Mouse (Mus musculus): ENCODE data around the gene Fam69a.
"Not testable (repeated sequence)": the region's sequence is repeated elsewhere in the genome, so short reads cannot be mapped to it uniquely, and the experiment has no call there.

Fam69a gene

DNA sequence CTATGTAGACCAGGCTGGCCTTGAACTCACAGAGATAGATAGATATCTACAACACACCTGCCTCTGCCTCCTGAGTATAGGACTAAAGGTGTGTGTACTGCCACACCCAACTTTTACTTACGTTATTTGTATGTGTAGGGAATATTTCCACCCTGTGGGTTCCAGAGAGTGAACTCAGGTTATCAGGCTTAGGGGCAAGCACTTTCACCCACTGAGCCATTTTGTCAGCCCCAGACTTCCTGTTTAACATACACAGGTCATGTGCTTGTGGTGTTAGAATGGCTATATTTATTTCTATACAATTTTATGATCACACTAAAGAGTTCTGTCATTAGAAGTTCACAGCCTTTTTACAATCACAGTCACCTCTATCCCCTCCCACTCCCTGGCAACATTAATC is 43.9 kb downstream of the Fam69a start:
- no peak for DNase-seq

DNA sequence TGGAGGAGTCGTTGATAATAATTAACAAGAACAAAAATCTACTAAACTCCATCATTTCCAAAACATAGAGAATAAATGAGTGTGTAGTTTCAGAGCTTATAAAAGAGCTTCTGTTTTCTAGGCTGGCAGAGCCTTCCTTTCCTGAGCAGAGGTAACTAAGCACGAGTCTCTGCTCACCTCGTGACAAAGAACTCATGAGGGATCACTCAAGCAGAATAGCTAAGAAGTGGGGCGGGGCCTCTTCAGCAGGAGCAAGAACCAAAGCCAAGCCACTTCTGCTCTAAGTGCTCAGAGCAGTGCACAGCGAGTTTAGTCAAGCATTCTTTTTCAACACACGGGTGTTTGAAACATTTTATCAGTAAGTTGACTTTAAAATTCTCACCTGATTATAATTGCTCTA is 45.7 kb downstream of the Fam69a start:
- DNase-seq, result no peak

DNA sequence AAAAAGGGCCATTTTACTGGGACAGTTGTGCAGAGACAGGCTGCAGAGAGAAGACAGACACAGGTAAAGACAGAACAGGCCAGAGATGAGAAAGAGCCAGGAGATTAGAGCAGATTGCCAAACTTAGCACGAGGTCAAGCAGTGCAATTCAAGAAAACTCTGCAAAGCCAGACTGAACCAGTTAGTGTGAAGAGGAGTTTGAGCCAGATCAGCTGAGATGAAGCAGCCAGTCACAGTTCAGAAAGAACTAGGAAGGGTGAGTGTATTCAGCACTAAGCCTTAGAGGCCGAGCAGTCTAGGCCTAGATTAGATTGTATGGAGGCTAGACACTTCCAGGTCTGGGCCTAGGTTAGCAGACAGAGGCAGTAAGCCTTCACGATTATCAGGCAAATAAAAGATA is 47.2 kb downstream of the Fam69a start:
- no peak for DNase-seq

DNA sequence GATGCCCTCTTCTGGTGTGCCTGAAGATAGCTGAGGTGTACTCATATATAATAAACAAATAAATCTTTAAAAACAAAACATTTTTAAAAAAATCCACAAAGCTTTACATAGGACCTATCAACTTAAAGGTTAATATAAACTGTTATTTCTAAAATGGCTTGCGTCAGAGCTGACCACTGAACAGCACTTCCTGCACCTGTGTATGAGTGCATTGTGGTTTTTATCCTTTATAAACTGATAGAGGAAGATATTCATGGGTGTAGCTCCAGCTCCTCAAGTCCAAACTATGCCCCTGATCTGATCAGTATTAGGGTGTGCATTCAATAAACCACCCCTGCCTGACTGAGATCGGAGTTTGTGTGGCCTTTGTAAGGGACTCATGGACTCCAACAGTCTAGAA is 48.0 kb downstream of the Fam69a start:
- DNase-seq, result no peak

DNA sequence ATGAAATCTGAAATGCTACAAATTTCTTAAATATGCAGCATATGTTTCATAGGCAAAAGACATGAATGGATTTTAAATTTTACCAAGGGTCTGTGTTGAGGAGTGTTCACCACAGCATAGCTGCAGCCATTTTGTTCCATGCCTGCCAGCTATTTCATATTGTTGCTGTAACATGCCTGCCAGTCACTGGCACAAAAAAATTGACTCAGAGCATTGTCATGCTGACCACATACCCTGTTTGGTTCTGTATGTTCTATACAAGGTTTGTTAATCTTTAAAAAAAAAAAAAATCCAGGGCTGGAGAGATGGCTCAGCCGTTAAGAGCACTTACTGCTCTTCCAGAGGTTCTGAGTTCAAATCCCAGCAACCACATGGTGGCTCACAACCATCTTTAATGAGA is 48.4 kb downstream of the Fam69a start:
- DNase-seq, result not testable (repeated sequence)

DNA sequence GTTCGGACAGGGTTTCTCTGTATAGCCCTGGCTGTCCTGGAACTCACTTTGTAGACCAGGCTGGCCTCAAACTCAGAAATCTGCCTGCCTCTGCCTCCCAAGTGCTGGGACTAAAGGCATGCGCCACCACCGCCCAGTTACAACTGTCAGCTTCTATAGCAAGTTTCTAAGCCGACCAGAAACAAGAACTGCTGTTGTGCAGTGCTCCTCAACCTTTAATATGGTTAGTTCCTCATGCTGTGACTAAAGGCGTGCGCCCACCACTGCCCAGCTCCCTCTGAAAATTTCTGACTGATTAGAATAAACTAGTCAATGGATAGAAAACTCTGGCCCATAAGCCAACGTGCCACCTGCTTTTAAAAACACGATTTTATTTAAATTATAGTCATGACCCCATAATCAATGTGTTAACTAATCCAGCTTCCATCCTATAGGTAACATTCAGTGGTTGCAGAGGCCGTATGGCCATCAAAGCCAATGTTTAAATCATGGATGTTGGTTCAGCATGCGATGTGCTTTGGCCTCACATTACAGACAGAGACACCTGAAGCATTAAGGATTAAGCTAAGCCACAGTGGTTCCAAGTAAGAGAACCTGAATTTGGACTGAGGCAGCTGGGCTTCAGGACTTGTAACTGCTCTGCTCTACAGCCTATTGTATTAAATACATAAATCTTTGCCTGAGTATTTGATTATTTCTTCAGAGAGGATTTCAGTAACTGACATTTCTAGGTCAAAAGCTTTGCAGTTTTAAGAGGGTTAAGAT is 50.1 kb downstream of the Fam69a start:
- DNase-seq, result no peak

DNA sequence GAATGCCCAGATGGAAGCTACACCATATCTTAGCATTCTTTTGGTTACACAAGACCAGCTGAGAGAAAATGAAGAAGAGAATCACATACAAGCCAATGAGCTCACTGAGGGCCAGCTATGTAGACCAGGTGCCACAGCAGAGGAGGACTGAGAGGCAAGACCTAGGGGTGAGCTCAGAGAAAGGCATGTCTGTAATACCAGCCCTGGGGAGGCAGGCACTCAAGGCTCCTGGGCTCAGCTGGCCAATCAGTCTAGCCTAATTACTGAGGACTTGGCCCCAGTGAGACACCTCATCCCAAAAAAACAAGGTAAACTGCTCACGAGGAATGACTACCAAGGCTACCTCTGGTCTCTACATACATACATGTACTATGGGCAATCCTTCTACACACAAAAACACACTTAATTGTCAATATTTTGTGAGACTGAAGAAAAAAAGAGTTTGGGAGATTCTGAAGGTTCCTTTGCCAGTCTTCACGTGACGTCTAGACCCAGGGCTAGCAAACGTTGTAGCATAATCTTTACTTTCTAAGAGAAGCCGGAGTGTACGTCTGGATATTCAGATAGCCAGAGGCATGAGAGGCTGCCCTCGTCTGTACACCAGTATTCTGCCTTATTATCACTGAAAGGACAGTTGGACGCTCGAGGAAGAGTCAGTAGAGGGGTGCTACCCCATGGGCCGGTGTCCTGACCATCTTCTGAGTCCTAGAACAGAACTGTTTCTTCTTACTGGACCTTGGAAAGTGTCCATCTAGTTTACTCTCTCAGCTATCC is 51.9 kb downstream of the Fam69a start:
- DNase-seq, result peak; percentile 28

DNA sequence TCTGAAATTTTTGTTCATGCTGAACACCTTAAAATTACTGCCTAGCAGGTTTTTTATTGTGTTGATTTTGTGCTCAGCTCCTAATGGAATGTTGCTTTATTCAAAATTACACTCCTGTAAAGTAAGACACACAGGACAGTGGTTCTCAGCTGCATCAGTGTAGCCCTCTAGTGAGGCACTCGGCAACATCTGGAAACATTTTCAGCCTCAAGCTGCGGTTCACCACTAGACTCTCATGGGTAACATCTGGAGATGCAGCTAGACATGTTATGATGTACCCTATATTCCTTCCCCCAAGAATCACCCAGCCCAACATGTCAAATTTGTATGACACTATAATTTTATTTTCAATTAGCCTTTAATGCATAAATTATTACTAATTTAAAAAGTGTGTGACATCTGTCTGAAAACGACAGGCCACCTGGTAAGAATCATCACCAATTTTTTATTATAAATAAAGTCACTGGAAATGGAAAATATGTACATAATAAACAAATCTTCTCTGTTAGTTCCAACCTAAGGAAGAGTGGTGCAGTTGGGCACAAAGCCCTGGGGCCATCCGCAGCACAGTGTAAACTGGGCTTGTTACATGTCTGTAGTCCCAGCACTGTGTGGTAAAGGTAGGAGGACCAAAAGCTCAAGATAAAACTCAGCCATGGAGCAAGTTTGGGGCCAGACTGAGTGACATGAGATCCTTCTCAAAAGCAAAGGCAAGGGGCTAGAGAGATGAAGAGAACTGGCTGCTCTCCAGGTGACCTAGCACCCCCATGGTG is 53.5 kb downstream of the Fam69a start:
- DNase-seq, result no peak

DNA sequence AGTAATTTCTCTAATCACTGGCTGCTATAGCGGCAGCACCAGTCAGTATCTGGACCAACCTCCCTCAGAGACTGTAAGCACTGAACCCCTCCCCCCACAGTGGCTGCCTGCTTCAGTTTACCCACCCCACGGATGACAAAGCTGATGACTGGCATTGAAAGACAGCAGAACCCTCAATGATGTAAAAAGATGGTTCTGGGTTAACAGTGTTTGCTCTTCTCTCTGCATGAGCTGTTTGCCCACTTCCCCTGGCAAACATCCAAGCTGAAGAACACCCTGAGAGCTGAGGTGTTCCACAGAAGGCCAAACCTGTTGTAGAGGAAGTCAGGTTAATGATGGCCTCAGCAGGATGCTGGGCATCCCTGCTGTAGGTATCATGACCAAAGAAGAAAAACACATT is 54.3 kb downstream of the Fam69a start:
- peak; percentile 83 for DNase-seq

DNA sequence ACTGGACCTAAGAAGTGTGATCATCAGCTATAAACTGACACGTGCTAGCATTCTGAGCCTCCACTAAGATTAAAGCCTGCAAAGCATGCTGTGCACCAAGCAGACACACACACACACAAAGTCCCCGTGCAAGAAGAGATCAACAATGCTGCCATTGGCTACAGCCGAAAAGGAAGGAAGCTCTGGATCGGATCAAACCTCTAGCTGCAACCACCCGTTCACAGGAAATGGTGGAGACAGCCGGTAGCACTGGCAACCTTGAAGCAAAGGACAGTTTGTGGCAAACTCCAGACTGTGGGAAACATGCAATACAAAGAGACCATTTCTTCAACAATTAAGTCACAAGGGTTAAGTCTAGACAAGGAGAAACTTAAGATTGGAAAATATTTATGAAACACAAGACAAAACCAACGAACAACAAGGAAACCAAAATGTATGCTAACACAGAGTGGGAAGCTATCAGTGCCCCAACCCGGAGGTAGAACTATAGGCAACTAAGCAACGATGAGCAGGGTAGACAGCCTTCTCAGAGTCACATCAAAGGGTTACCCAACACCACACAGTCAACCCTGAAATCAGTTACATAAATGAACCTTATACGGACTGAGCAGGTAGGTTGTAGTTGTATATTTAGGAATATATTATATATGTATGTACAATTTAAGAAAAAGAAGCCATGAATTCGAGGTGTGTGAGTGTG is 60.2 kb downstream of the Fam69a start:
- DNase-seq, result no peak

DNA sequence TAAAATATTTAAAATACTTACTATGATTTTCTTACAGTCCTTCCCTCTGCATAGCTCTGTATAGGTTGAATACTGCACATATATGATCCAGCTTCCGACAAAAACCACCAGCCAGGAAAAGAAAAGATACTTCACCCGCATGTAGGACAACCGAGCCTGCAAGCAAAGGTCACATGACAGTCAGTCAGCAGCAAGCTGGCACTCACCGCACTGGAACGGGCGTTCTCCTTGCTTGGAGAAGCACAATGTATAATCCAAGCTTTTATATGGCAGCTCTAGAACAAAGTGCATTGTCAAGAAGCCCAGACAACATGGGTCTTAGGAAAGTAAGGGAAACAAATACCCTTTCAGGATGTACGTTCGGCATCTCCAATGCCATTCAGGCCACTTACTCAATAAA is 62.3 kb downstream of the Fam69a start:
- DNase-seq, result peak; percentile 74

DNA sequence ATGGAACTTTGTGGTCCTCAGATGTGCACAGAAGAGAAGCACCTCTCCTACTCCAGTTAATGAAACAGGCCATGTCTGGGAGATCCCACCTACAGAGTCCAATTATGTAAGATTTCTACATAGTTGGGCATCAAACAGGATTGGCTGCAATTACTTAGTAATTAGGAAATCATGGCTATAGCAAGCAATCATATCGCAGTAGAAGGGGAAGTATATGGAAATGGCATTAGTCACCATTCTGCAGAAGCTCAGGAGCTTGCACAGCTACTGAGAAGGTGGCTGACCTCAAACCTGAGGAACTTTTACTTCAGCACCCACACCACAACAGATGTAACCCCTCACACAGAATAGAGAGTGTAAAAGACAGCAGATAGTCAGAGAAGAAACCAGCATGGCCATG is 64.0 kb downstream of the Fam69a start:
- no peak for DNase-seq

DNA sequence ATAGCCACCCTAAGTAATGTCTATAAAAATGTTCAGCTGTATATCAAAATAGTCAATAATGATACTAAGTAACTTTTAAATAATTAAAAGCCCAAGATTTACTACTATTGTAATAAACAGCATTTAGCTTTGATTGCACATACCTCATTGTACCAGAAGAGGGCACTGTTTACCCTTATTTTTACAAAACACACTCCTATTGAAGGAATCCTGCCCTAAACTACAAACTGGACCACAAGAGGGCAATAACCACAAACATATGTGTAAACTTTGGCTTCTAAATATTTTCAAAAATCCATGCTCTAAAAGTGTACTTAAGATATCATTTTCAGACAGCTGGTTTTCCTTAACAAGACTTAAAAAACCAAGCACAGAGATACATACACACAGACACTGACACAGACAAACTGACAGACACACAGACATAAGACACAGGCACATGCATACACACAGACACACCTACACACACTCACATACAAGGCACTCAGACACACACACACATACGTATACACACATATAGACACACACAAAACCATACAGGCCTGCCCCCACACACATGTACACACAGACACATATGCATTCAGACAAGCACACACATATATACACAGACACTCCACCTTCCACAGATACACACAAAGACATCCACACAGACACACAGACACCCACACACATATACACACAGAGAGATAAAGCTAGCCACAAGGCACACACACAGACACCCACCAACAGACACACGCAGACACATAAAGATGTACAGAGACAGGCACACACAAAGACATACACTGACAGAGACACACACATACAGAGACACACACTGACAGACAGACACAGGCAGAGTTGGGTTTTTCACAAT is 65.3 kb downstream of the Fam69a start:
- DNase-seq, result peak; percentile 94

DNA sequence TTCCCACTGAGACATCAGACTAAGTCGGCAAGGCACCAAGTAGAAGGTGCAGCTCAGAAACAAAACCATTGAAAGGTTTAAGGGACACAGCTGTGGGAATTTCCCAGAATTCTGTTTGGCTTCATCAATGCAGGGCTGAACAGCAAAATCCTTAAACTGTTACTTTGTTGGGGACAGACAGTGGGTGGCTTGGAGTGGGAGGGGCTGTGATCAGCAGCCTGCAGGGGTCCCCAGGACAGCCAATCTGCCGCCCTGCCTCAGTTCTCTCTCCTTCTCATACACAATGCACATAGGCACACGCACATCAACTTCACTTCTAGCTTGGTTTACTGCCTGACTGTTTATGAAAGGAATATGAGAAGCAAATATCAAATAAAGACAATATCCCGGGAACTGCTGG is 71.6 kb downstream of the Fam69a start:
- no peak for DNase-seq

DNA sequence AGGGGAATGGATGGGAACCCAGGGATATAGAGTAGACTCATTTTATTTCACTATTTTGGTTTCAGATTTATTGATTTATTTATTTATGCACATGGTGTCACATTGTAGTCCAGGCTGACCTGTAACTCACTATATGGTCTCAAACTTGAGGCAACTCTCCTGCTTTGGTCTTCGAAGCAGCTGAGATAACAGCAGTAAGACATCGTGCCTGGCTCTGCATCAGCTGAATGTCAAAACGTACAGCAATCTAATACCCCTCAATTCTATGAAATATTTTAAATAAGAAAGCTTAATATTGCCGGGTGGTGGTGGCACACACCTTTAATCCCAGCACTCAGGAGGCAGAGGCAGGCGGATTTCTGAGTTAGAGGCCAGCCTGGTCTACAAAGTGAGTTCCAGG is 75.9 kb downstream of the Fam69a start:
- DNase-seq, result no peak

DNA sequence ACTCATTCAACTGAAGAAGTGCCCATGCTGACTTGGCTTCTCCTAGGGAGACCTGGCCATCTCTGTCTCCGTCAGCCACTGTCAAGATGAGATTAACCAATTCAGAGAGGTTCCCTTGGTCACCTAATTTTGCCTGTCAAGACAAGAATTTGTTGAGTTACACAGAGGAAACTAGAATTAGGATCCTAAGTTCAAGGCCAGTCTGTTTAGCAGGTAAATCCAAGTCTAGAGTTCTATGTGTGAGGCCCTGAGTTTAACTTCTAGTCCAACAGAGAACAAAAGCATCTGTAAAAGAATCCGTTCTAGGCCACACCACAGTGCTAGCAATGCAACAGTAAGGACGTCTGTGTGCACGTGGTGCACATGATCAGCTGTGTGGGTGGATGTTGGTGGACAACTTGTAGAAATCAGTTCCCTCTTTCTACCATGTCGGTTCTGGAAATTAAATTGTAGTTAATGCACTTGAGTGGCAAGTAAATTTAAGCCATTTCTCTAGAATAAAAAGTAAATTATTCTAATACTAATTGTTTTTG is 76.7 kb downstream of the Fam69a start:
- DNase-seq, result no peak

DNA sequence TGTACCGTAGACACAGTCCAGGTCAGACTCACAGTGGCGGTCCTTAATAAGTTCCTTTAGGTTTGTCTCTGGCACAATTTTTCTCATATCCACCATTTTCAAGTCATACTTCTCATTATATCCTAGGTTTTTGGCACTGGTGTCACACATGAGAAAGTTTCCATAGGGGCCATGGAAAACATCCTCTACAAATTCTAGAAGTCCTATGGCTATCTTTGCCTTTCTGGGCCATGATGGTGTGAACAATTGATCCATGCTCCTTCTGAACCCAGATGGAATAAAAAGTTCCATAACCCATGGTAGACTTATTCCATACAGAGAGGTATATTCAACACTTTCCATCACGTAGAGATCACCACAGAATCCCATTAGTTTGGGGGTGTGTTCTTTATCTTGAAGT is 77.2 kb downstream of the Fam69a start:
- no peak for DNase-seq

DNA sequence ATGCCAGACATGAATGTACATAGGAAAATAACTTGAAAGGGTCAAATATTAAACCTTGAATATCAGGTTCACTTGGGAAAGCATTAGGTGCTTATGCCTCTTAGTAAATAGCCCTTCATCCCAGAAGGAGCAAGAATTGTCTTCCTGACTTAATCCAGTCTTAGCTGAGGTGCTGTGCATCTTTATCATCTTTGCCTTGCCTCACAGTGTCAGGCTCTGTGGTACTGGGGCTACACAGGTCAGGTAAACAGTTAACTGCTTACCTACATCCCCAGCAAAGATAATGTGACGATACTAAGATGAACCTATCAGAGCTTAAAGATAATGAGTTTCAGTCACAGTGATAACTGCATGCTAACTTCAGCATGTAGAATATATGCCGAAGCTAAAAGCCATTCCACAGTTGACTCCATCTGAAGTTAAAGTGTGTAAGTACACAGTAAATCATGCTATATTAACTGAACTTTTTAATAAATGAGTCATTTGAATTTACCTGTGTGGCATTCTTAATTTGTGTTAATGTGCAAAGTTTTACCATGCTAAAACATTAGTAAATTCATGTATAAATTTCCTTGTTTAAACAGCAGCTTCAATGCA is 78.3 kb downstream of the Fam69a start:
- DNase-seq, result no peak

DNA sequence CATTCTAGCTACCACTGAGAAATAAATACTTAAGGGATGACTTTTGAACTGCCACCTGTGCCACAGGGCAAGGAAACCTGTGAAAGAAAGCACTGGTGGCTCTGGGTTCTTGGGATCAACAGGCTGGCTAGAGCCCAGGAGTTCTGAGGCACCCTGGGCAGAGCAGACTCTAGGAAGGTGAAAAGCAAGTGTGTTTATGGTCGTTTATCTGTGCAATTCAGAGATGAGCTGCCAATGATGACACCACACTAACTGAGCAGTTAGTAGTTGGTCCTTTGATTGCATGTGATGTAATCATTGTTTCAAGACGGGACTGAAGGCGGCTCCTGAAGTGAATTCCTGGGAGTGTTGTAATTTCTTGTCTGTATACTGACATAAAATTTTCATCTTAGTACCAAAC is 82.6 kb downstream of the Fam69a start:
- peak; percentile 1 for DNase-seq

DNA sequence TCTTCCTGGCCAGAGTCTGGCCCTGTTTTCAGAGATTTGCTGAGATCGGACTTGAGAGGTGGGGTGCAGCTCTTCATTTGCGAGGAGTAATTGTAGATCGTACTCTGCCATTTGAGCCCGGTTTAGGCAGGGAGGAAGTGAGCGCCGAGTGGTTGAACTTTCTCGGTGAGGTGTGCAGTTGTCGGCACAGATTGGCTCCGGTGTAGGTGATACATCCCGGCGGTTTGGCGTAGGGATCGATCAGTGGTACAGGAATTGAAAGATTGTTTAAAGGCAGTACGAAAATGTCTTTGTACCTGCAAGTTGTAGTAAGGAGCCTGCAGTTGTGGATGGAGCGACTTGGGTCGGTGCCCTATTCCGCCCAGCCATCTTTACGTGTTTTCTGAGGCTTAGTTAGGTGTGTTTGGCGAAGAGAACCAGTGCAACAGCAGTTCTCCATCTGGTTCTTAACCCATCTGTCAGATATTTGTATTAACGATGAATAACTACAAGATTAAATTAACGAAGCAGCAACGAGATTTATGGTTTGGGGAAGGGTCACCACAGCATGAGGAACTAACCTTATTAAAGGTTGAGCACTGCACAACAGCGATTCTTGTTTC is 85.8 kb downstream of the Fam69a start:
- no peak for DNase-seq
